ENCODE assay signal across 8 mouse cellular contexts in genomic region chr5:120612822-120613604, GRCm38 (mm10). TPM values are rescaled to one million over a fixed set of nuclear protein-coding genes. Genes with fewer than 3 reads are reported as not detected.
A peak's percentile ranks its signal among the peaks of the same experiment; 100 is the strongest.
DNase-seq lines count a peak whose midpoint lies in the region; ATAC-seq and TF ChIP-seq lines count a peak whose summit lies in the region.

No protein-coding gene starts in this region.

- peak overlapping the region; percentile 48 for H3K9ac ChIP-seq in lung, postnatal 0 days (replicated peaks; ENCODE audit: low read depth)

- H3K4me2 ChIP-seq in lung, postnatal 0 days (replicated peaks; ENCODE audit: low read depth, low read length), result peak overlapping the region; percentile 85

- WGBS in hindbrain, embryonic 10.5 days, result under 1% methylated on average over 69 of the region's 69 CpGs
- WGBS in lung, postnatal 0 days, result 1% methylated on average over 68 of the region's 69 CpGs

- H3K4me1 ChIP-seq in hindbrain, embryonic 10.5 days (replicated peaks), result peaks cover 23% of the 10 kb centered on the region
- H3K4me1 ChIP-seq in lung, postnatal 0 days (ENCODE audit: insufficient read depth, low read depth, low read length), result peaks cover 6% of the 10 kb centered on the region

- H3K27ac ChIP-seq in hindbrain, embryonic 10.5 days, result peak overlapping the region; percentile 94
- H3K27ac ChIP-seq in lung, postnatal 0 days (ENCODE audit: low read length), result peak overlapping the region; percentile 87

- H3K9me3 ChIP-seq in hindbrain, embryonic 10.5 days, result peaks cover 6% of the 10 kb centered on the region; the same call in 1 of the 2 replicates
- H3K9me3 ChIP-seq in lung, postnatal 0 days (ENCODE audit: low read length), result no peaks in the 10 kb centered on the region

- peaks cover 58% of the 10 kb centered on the region for H3K36me3 ChIP-seq in hindbrain, embryonic 10.5 days
- H3K36me3 ChIP-seq in lung, postnatal 0 days (ENCODE audit: insufficient read depth, low read length), result no peaks in the 10 kb centered on the region

- ATAC-seq in frontal cortex, adult (ENCODE audit: low TSS enrichment), result peak; percentile 85
- peak; percentile 94 for ATAC-seq in lung, postnatal 0 days

- TF ChIP-seq EP300 in lung, postnatal 0 days (IDR thresholded peaks at IDR 0.05), result no peak

- DNase-seq in MN1 (ENCODE audit: low spot score), result peak; percentile 100
- peak; percentile 95 for DNase-seq in cerebellum, adult 9-10 months
- DNase-seq in hindbrain, embryonic 10.5 days (ENCODE audit: low spot score), result peak; percentile 100
- DNase-seq in layer of hippocampus, adult 9-11 months, result peak; percentile 100
- DNase-seq in lung, postnatal 0 days (ENCODE audit: low spot score), result peak; percentile 100
- DNase-seq in ovary, postnatal 14 days (ENCODE audit: low spot score), result peak; percentile 98
- DNase-seq in thymus, postnatal 14 days, result peak; percentile 100

- no peaks in the 10 kb centered on the region for H3K27me3 ChIP-seq in hindbrain, embryonic 10.5 days (ENCODE audit: insufficient read depth, poor library complexity, severe bottlenecking)
- no peaks in the 10 kb centered on the region for H3K27me3 ChIP-seq in lung, postnatal 0 days (replicated peaks; ENCODE audit: insufficient read depth, low read length)

- TF ChIP-seq CTCF in lung, postnatal 0 days (IDR thresholded peaks at IDR 0.05), result no peak

- peak overlapping the region; percentile 76 for H3K4me3 ChIP-seq in hindbrain, embryonic 10.5 days
- H3K4me3 ChIP-seq in lung, postnatal 0 days (ENCODE audit: low read depth, low read length), result peak overlapping the region; percentile 68

RNA-seq across cellular contexts. Expression of gene Ddx54, which starts 0.5 kb away (rescaled TPM):
- polyA plus RNA-seq in hindbrain, embryonic 10.5 days (2016; fragmentation: Nextera tagmentation; extraction: Ambion mirVana), result 62.2 and 64.7 TPM in 2 replicates
- 24.9 and 25.4 TPM in 2 replicates for polyA plus RNA-seq in lung, postnatal 0 days (2015; fragmentation: Nextera tagmentation; extraction: Ambion mirVana)

RNA-seq across cellular contexts. Expression of gene Rita1, which starts 0.6 kb away (rescaled TPM):
- polyA plus RNA-seq in hindbrain, embryonic 10.5 days (2016; fragmentation: Nextera tagmentation; extraction: Ambion mirVana), result 19.0 and 19.6 TPM in 2 replicates
- polyA plus RNA-seq in lung, postnatal 0 days (2015; fragmentation: Nextera tagmentation; extraction: Ambion mirVana), result 9.9 and 10.0 TPM in 2 replicates

RNA-seq across cellular contexts. Expression of gene Cfap73, which starts 21.0 kb away (rescaled TPM):
- polyA plus RNA-seq in hindbrain, embryonic 10.5 days (2016; fragmentation: Nextera tagmentation; extraction: Ambion mirVana), result 0.85 TPM in 1 of 2 replicates, not detected in the other
- polyA plus RNA-seq in lung, postnatal 0 days (2015; fragmentation: Nextera tagmentation; extraction: Ambion mirVana), result 1.3 and 2.0 TPM in 2 replicates

RNA-seq across cellular contexts. Expression of gene Iqcd, which starts 24.2 kb away (rescaled TPM):
- 1.3 and 2.8 TPM in 2 replicates for polyA plus RNA-seq in hindbrain, embryonic 10.5 days (2016; fragmentation: Nextera tagmentation; extraction: Ambion mirVana)
- 1.7 and 2.0 TPM in 2 replicates for polyA plus RNA-seq in lung, postnatal 0 days (2015; fragmentation: Nextera tagmentation; extraction: Ambion mirVana)

RNA-seq across cellular contexts. Expression of gene Tpcn1, which starts 24.5 kb away (rescaled TPM):
- 12.5 and 12.9 TPM in 2 replicates for polyA plus RNA-seq in hindbrain, embryonic 10.5 days (2016; fragmentation: Nextera tagmentation; extraction: Ambion mirVana)
- 17.5 and 19.7 TPM in 2 replicates for polyA plus RNA-seq in lung, postnatal 0 days (2015; fragmentation: Nextera tagmentation; extraction: Ambion mirVana)

Comparison
In these comparisons a context has a peak if more than half of its experiments do, and no peak if none do; other contexts are left out.
1. Peak in every context shown above with its lines: DNase-seq, ATAC-seq, H3K4me3 ChIP-seq and H3K27ac ChIP-seq.